Mouse (Mus musculus) erythroblast, embryonic 14.5 days (primary cell): Measurements from ENCODE around the gene Hand1.

Source experiments
- GATA1 ChIP-seq: IDR thresholded peaks from 2 replicates; pipeline ENCODE4 v1.6.1; 2012; ENCODE audit warnings: low read length, inconsistent platforms, mixed read lengths
- TAL1 ChIP-seq: IDR thresholded peaks from 3 replicates; pipeline ENCODE4 v1.6.1; 2012; ENCODE audit warnings: low read length, inconsistent platforms, mixed read lengths

GRCm38 (mm10) chr11:57864577-57864976 is 32.0 kb upstream of the Hand1 start:
- TF ChIP-seq GATA1, result no peak
- TF ChIP-seq TAL1, result no peak
